Mouse (Mus musculus) hindbrain, embryonic 14.5 days (tissue): ENCODE measurements around the gene Phb2. TPM values are rescaled to one million over a fixed set of nuclear protein-coding genes. Genes with fewer than 3 reads are reported as not detected.

Experiments used
- ATAC-seq: fragments of 200-750 bp; cut with Nextera tagmentation; 2 replicates; pipeline ENCODE4 v1.8.0; 2017; ENCODE audit warnings: moderate number of reproducible peaks, mild to moderate bottlenecking, moderate TSS enrichment, moderate library complexity; ENCODE audit not compliant: low FRiP score
- DNase-seq: peaks from one replicate; pipeline ENCODE4 v3.0.0-alpha.2; 2015; ENCODE audit warnings: low spot score
- H3K27ac ChIP-seq: fragments of 300-500 bp; sonication (generic); 2 replicates; pipeline ENCODE4 v1.5.1; 2014; ENCODE audit warnings: mild to moderate bottlenecking, moderate library complexity
- H3K27me3 ChIP-seq: fragments of 300-500 bp; sonication (generic); 2 replicates; pipeline ENCODE4 v1.6.1; 2014; ENCODE audit warnings: mild to moderate bottlenecking, low read length, mixed read lengths; ENCODE audit not compliant: control insufficient read depth, insufficient read depth
- H3K36me3 ChIP-seq: fragments of 300-500 bp; sonication (generic); replicated peaks from 2 replicates; pipeline ENCODE4 v1.6.1; 2014; ENCODE audit not compliant: control insufficient read depth, insufficient read depth
- H3K4me1 ChIP-seq: fragments of 300-500 bp; sonication (generic); replicated peaks from 2 replicates; pipeline ENCODE4 v1.6.1; 2014; ENCODE audit warnings: antibody characterized with exemption, low read length, mixed read lengths; ENCODE audit not compliant: control insufficient read depth, insufficient read depth
- H3K4me2 ChIP-seq: fragments of 300-500 bp; sonication (generic); replicated peaks from 2 replicates; pipeline ENCODE4 v1.6.1; 2014; ENCODE audit warnings: mild to moderate bottlenecking, moderate library complexity
- H3K4me3 ChIP-seq: fragments of 300-500 bp; sonication (generic); replicated peaks from 2 replicates; pipeline ENCODE4 v1.5.1; 2014; ENCODE audit warnings: mild to moderate bottlenecking, low read length
- H3K9ac ChIP-seq: fragments of 300-500 bp; sonication (generic); 2 replicates; pipeline ENCODE4 v1.6.1; 2014
- H3K9me3 ChIP-seq: fragments of 300-500 bp; sonication (generic); 2 replicates; pipeline ENCODE4 v1.6.1; 2016; ENCODE audit warnings: low read length; ENCODE audit not compliant: control insufficient read depth
- WGBS: fragments of 180-500 bp; shearing (Covaris S2); extraction: QIAGEN DNeasy Blood & Tissue Kit; methylation state at CpG from one replicate; pipeline ENCODE4 v1.1.7; 2014; 5-methylcytosine and 5-hydroxymethylcytosine counted together
- polyA plus RNA-seq: library from polyadenylated mRNA; unstranded; fragments of >200 nt; fragmentation: Nextera tagmentation; extraction: Ambion mirVana; gene quantifications from 2 replicates; pipeline ENCODE4 v1.2.1, GENCODE M21; 2014

Gene Phb2
- polyA plus RNA-seq, 1 experiment from 2014 or later: 242 TPM

GRCm38 (mm10) chr6:124716864-124717490, 4.8 kb downstream of the Phb2 start:
- Histone ChIP-seq H3K27me3 (no peaks in the 10 kb centered on the region), H3K4me2 (no peak overlapping the region), H3K27ac (no peak overlapping the region), H3K9ac (no peak overlapping the region), H3K4me3 (no peak overlapping the region), H3K36me3 (peaks cover 40% of the 10 kb centered on the region), H3K9me3 (no peaks in the 10 kb centered on the region), H3K4me1 (peaks cover 12% of the 10 kb centered on the region)
- DNase-seq: peak; percentile 54
- WGBS: 65% methylated on average over 20 of the region's 20 CpGs
- ATAC-seq: no peak

DNA sequence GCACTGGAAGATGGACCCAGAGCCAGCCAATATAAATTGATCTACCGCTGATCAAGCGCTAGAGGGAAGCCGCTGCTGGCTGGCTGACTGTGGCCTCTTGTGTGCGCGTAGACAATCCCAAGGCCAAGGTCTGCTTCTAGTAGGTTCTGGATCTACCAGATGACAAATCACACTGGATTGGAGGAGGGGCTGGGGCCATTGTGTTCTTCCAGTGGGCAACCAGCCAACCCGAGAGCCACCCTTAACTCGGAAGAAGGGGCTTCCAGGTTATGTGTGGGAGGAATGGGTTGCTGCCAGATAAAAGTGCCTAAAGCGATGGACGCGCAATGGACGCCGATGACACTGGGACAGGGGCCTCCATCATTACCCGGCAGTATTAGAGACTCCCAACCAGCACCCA, 5.8 kb downstream of the Phb2 start:
- Histone ChIP-seq H3K4me1 (peaks cover 11% of the 10 kb centered on the region), H3K27me3 (no peaks in the 10 kb centered on the region), H3K4me3 (no peak overlapping the region), H3K4me2 (no peak overlapping the region), H3K27ac (no peak overlapping the region), H3K9ac (no peak overlapping the region), H3K9me3 (no peaks in the 10 kb centered on the region), H3K36me3 (peaks cover 40% of the 10 kb centered on the region)
- no peak for ATAC-seq
- 77% methylated on average over 13 of the region's 13 CpGs for WGBS
- no peak for DNase-seq

DNA sequence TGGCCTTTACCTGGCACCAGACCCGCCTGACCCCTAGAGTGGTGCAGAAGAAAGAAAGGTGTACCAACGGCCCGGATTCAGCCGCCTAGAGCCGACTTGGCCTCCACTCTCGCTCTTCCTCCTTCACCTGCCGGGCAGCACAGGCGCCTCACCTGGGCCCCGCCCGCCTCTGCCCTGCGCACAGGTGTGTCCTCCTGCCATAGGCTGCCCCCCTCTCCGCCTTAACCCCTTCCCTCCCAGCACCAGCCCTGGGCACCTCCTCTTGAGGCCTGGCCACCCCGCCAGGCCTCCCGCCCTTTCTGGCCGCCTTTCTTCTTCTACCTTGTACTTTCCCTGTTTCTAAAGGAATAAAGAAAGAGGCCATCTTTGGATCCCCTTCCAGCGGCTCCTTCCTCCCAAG, 6.6 kb downstream of the Phb2 start:
- WGBS: 65% methylated on average over 16 of the region's 16 CpGs
- DNase-seq (no peak), ATAC-seq (no peak)
- Histone ChIP-seq H3K9ac (no peak overlapping the region), H3K4me1 (peaks cover 3% of the 10 kb centered on the region; the same call in 1 of the 2 replicates), H3K27ac (no peak overlapping the region), H3K9me3 (no peaks in the 10 kb centered on the region), H3K4me2 (no peak overlapping the region), H3K27me3 (no peaks in the 10 kb centered on the region), H3K36me3 (peaks cover 38% of the 10 kb centered on the region), H3K4me3 (no peak overlapping the region)

- H3K4me3 ChIP-seq: no peak overlapping the region
- H3K27me3 ChIP-seq: no peaks in the 10 kb centered on the region
- peaks cover 30% of the 10 kb centered on the region for H3K36me3 ChIP-seq
- no peak for ATAC-seq
- H3K9me3 ChIP-seq: no peaks in the 10 kb centered on the region
- no peak overlapping the region for H3K4me2 ChIP-seq
- no peak for DNase-seq
- no peak overlapping the region for H3K27ac ChIP-seq
- WGBS: 72% methylated on average over 7 of the region's 7 CpGs
- H3K9ac ChIP-seq: no peak overlapping the region
- no peaks in the 10 kb centered on the region for H3K4me1 ChIP-seq
Measured at GRCm38 (mm10) chr6:124719354-124719978, 7.3 kb downstream of the Phb2 start.

GRCm38 (mm10) chr6:124720904-124721303, 8.8 kb downstream of the Phb2 start:
- Histone ChIP-seq H3K9ac (no peak overlapping the region), H3K9me3 (no peaks in the 10 kb centered on the region), H3K27ac (no peak overlapping the region), H3K36me3 (peaks cover 16% of the 10 kb centered on the region), H3K4me2 (no peak overlapping the region), H3K27me3 (no peaks in the 10 kb centered on the region), H3K4me3 (no peak overlapping the region), H3K4me1 (no peaks in the 10 kb centered on the region)
- DNase-seq (no peak), ATAC-seq (no peak)
- 67% methylated on average over 11 of the region's 11 CpGs for WGBS

GRCm38 (mm10) chr6:124722876-124723473, 10.8 kb downstream of the Phb2 start:
- Histone ChIP-seq H3K27me3 (no peaks in the 10 kb centered on the region), H3K4me2 (no peak overlapping the region), H3K9ac (no peak overlapping the region), H3K9me3 (no peaks in the 10 kb centered on the region), H3K4me1 (no peaks in the 10 kb centered on the region), H3K27ac (no peak overlapping the region), H3K36me3 (no peaks in the 10 kb centered on the region; the same call in 1 of the 2 replicates), H3K4me3 (no peak overlapping the region)
- WGBS: 90% methylated on average over 6 of the region's 6 CpGs
- ATAC-seq: no peak
- DNase-seq: no peak

DNA sequence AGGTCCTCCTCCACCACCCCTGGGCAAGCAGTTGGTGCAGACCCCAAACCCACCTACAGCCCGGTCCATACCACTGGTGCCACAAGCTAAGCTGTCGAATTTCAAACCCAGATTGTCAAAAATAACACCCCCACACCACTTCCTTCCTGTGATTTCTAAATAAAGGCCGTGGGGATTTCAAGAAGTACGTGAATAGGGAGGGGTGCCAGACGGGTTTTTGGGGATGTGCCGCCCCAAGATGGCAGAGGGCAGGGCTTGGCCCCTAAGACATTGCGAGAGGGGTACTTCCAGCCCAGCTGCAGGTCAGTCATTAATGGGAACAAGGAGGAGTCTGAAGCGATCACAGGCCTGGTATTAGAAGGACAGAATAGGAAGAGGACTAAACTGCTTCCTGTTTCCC, 11.4 kb downstream of the Phb2 start:
- no peak overlapping the region for H3K9ac ChIP-seq
- H3K4me3 ChIP-seq: no peak overlapping the region
- H3K4me1 ChIP-seq: no peaks in the 10 kb centered on the region
- H3K36me3 ChIP-seq: no peaks in the 10 kb centered on the region
- no peaks in the 10 kb centered on the region for H3K9me3 ChIP-seq
- ATAC-seq (no peak), DNase-seq (no peak)
- 83% methylated on average over 8 of the region's 8 CpGs for WGBS
- H3K27ac ChIP-seq: no peak overlapping the region
- no peaks in the 10 kb centered on the region for H3K27me3 ChIP-seq
- H3K4me2 ChIP-seq: no peak overlapping the region

GRCm38 (mm10) chr6:124724472-124724871, 12.3 kb downstream of the Phb2 start:
- Histone ChIP-seq H3K4me2 (no peak overlapping the region), H3K27ac (no peak overlapping the region), H3K9me3 (no peaks in the 10 kb centered on the region), H3K9ac (no peak overlapping the region), H3K4me1 (no peaks in the 10 kb centered on the region), H3K36me3 (no peaks in the 10 kb centered on the region), H3K4me3 (no peak overlapping the region), H3K27me3 (no peaks in the 10 kb centered on the region)
- 86% methylated on average over 10 of the region's 10 CpGs for WGBS
- ATAC-seq (no peak), DNase-seq (no peak)

DNA sequence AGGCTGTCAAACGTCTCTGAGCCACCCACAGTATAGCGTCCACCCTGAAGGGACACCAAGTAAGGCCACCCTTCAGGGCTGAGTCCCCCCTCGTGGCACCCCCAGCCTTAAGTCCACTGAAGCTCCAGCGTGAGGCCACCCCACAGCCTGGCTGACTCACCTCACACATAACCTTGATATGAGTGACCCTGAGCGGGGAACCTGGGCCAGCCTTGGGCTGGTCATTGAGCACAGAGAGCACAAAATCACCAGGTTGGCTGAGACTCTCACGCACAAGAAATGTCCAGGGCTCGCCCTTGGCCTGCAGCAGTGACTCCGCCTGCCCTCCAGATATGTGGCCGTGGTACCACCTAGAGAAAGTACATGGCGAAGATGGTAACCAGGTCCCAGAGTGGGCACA, 16.5 kb downstream of the Phb2 start:
- Histone ChIP-seq H3K9ac (no peak overlapping the region), H3K4me1 (no peaks in the 10 kb centered on the region), H3K27ac (no peak overlapping the region), H3K36me3 (no peaks in the 10 kb centered on the region), H3K27me3 (no peaks in the 10 kb centered on the region), H3K4me3 (no peak overlapping the region), H3K4me2 (no peak overlapping the region), H3K9me3 (no peaks in the 10 kb centered on the region)
- 90% methylated on average over 10 of the region's 10 CpGs for WGBS
- ATAC-seq (no peak), DNase-seq (no peak)
